ENCODE assay signal across 9 mouse cellular contexts in the genomic region with DNA sequence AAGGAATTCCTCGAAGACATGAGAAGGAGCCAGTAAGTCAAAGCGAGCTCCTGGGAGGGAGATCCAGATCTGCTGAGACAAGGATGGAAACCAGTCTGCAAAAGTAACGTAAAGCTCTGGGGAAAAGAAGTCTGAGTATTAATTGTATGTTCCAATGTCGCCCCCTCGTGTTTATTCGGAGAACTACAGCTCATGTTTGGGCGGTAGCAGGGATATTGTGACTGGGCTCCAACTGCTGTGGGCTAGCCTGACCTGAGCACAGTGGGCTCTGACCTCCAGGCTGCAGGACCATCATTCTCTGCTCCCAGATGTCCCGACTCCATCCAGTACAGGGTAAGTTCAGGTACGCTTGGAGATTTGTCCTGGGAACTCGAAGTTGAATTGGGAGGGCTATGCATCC. TPM values are rescaled to one million over a fixed set of nuclear protein-coding genes. Genes with fewer than 3 reads are reported as not detected.
DNase-seq lines count a peak whose midpoint lies in the region; ATAC-seq and TF ChIP-seq lines count a peak whose summit lies in the region.
"Had no signal": no experiment of that assay in that cellular context is flagged by ENCODE, and none has a peak within 500 bp of the region (broad histone marks: within the 10 kb centered on the region; RNA-seq: fewer than 3 reads in every experiment).

No protein-coding gene starts in this region.

- no peaks in the 10 kb centered on the region for H3K27me3 ChIP-seq in limb, embryonic 10.5 days (ENCODE audit: low read depth, poor library complexity, severe bottlenecking)
- H3K27me3 ChIP-seq in midbrain, postnatal 0 days (ENCODE audit: insufficient read depth, low read length), result no peaks in the 10 kb centered on the region
- H3K27me3 ChIP-seq in stomach, embryonic 16.5 days (ENCODE audit: control insufficient read depth, insufficient read depth, low read length), result no peaks in the 10 kb centered on the region
- H3K27me3 ChIP-seq: embryonic facial prominence, embryonic 15.5 days had no signal

- no peaks in the 10 kb centered on the region for H3K4me1 ChIP-seq in limb, embryonic 10.5 days
- no peaks in the 10 kb centered on the region for H3K4me1 ChIP-seq in midbrain, postnatal 0 days (ENCODE audit: insufficient read depth, low read length)
- H3K4me1 ChIP-seq in stomach, embryonic 16.5 days (ENCODE audit: control insufficient read depth, insufficient read depth, low read length), result no peaks in the 10 kb centered on the region
- H3K4me1 ChIP-seq: embryonic facial prominence, embryonic 15.5 days had no signal

- H3K36me3 ChIP-seq in limb, embryonic 10.5 days, result no peaks in the 10 kb centered on the region
- H3K36me3 ChIP-seq in midbrain, postnatal 0 days (ENCODE audit: insufficient read depth, low read length), result no peaks in the 10 kb centered on the region
- H3K36me3 ChIP-seq in stomach, embryonic 16.5 days (ENCODE audit: control insufficient read depth, insufficient read depth, low read length), result no peaks in the 10 kb centered on the region
- H3K36me3 ChIP-seq: embryonic facial prominence, embryonic 15.5 days had no signal

- no peak overlapping the region for H3K9ac ChIP-seq in midbrain, postnatal 0 days (replicated peaks; ENCODE audit: low read length, poor library complexity, severe bottlenecking)
- H3K9ac ChIP-seq in stomach, embryonic 16.5 days (ENCODE audit: low read length), result no peak overlapping the region
- H3K9ac ChIP-seq: embryonic facial prominence, embryonic 15.5 days had no signal

- no peaks in the 10 kb centered on the region for H3K9me3 ChIP-seq in limb, embryonic 10.5 days (replicated peaks)
- no peaks in the 10 kb centered on the region for H3K9me3 ChIP-seq in midbrain, postnatal 0 days (ENCODE audit: low read length)
- no peaks in the 10 kb centered on the region for H3K9me3 ChIP-seq in stomach, embryonic 16.5 days (replicated peaks; ENCODE audit: control insufficient read depth, low read length)
- H3K9me3 ChIP-seq: embryonic facial prominence, embryonic 15.5 days had no signal

- ATAC-seq in midbrain, postnatal 0 days (ENCODE audit: low FRiP score), result no peak; the same call in 1 of the 2 replicates
- ATAC-seq in stomach, embryonic 16.5 days (ENCODE audit: insufficient read depth, low FRiP score), result 0 out of 2 replicates have a peak, but pooled peaks have one; percentile 13

- DNase-seq in ovary, postnatal 10 days (ENCODE audit: low spot score), result peak; percentile 48
- no peak for DNase-seq in ovary, adult 18-20 months (ENCODE audit: low spot score)
- DNase-seq in cerebellum, adult 8-10 months, result peak; percentile 73
- DNase-seq in gastrocnemius, adult 18-20 months (ENCODE audit: low spot score), result peak; percentile 69
- peak; percentile 67 to 86 for DNase-seq in kidney, adult 8-10 months
- DNase-seq in limb, embryonic 10.5 days (ENCODE audit: low spot score), result peak; percentile 83
- peak; percentile 82 for DNase-seq in midbrain, postnatal 0 days (ENCODE audit: low spot score)

- H3K4me3 ChIP-seq in limb, embryonic 10.5 days, result no peak overlapping the region
- no peak overlapping the region for H3K4me3 ChIP-seq in midbrain, postnatal 0 days (ENCODE audit: low read depth, low read length)
- no peak overlapping the region for H3K4me3 ChIP-seq in stomach, embryonic 16.5 days (replicated peaks; ENCODE audit: low read length)
- H3K4me3 ChIP-seq: embryonic facial prominence, embryonic 15.5 days had no signal

- H3K4me2 ChIP-seq in midbrain, postnatal 0 days (ENCODE audit: low read depth, low read length, poor library complexity, severe bottlenecking), result no peak overlapping the region
- H3K4me2 ChIP-seq in stomach, embryonic 16.5 days (ENCODE audit: low read depth, low read length), result no peak overlapping the region
- H3K4me2 ChIP-seq: embryonic facial prominence, embryonic 15.5 days had no signal

- WGBS in limb, embryonic 10.5 days, result 15% methylated on average over 10 of the region's 10 CpGs
- WGBS in midbrain, postnatal 0 days, result 13% methylated on average over 10 of the region's 10 CpGs
- 8% methylated on average over 10 of the region's 10 CpGs for WGBS in stomach, embryonic 16.5 days

- no peak overlapping the region for H3K27ac ChIP-seq in limb, embryonic 10.5 days
- H3K27ac ChIP-seq in midbrain, postnatal 0 days (ENCODE audit: low read depth, low read length), result no peak overlapping the region
- H3K27ac ChIP-seq in stomach, embryonic 16.5 days (ENCODE audit: low read length), result no peak overlapping the region
- H3K27ac ChIP-seq: embryonic facial prominence, embryonic 15.5 days had no signal

- TF ChIP-seq CTCF in midbrain, postnatal 0 days (IDR thresholded peaks at IDR 0.05), result peak; percentile 92

RNA-seq across cellular contexts. Expression of a gene that starts 16.0 kb away (rescaled TPM):
- total RNA-seq in gastrocnemius, adult 18-20 months (2021), result not detected
- polyA plus RNA-seq in limb, embryonic 10.5 days (2016; fragmentation: Nextera tagmentation; extraction: Ambion mirVana), result not detected in 2 replicates
- total RNA-seq in midbrain, postnatal 0 days (2014; rRNA removed), result not detected in 2 replicates
- not detected in 2 replicates for polyA plus RNA-seq in midbrain, postnatal 0 days (2015; fragmentation: Nextera tagmentation; extraction: Ambion mirVana)
- polyA plus RNA-seq in stomach, embryonic 16.5 days (2015; fragmentation: Nextera tagmentation; extraction: Ambion mirVana), result 2.9 and 4.2 TPM in 2 replicates
- polyA plus RNA-seq: embryonic facial prominence, embryonic 15.5 days had no signal

RNA-seq across cellular contexts. Expression of a gene that starts 19.6 kb away (rescaled TPM):
- total RNA-seq in gastrocnemius, adult 18-20 months (2021), result 10 to 100 TPM; 38.7 to 43.2 TPM
- polyA plus RNA-seq in limb, embryonic 10.5 days (2016; fragmentation: Nextera tagmentation; extraction: Ambion mirVana), result 34.1 and 35.2 TPM in 2 replicates
- 54.3 and 58.1 TPM in 2 replicates for total RNA-seq in midbrain, postnatal 0 days (2014; rRNA removed)
- 47.5 and 50.6 TPM in 2 replicates for polyA plus RNA-seq in midbrain, postnatal 0 days (2015; fragmentation: Nextera tagmentation; extraction: Ambion mirVana)
- polyA plus RNA-seq in stomach, embryonic 16.5 days (2015; fragmentation: Nextera tagmentation; extraction: Ambion mirVana), result 36.4 and 36.8 TPM in 2 replicates

RNA-seq across cellular contexts. Expression of a gene that starts 26.8 kb away (rescaled TPM):
- 1 to 10 TPM; 1.1 to 1.3 TPM for total RNA-seq in gastrocnemius, adult 18-20 months (2021)
- 1.4 and 1.9 TPM in 2 replicates for polyA plus RNA-seq in limb, embryonic 10.5 days (2016; fragmentation: Nextera tagmentation; extraction: Ambion mirVana)
- total RNA-seq in midbrain, postnatal 0 days (2014; rRNA removed), result 0.80 and 1.4 TPM in 2 replicates
- polyA plus RNA-seq in midbrain, postnatal 0 days (2015; fragmentation: Nextera tagmentation; extraction: Ambion mirVana), result 0.62 and 0.97 TPM in 2 replicates
- polyA plus RNA-seq in stomach, embryonic 16.5 days (2015; fragmentation: Nextera tagmentation; extraction: Ambion mirVana), result 12.2 and 13.6 TPM in 2 replicates

RNA-seq across cellular contexts. Expression of a gene that starts 59.1 kb away (rescaled TPM):
- total RNA-seq in gastrocnemius, adult 18-20 months (2021), result 100 to 1,000 TPM; 134 to 137 TPM
- polyA plus RNA-seq in limb, embryonic 10.5 days (2016; fragmentation: Nextera tagmentation; extraction: Ambion mirVana), result 63.0 and 66.4 TPM in 2 replicates
- total RNA-seq in midbrain, postnatal 0 days (2014; rRNA removed), result 64.9 and 78.2 TPM in 2 replicates
- polyA plus RNA-seq in midbrain, postnatal 0 days (2015; fragmentation: Nextera tagmentation; extraction: Ambion mirVana), result 40.7 and 50.9 TPM in 2 replicates
- 54.1 and 54.4 TPM in 2 replicates for polyA plus RNA-seq in stomach, embryonic 16.5 days (2015; fragmentation: Nextera tagmentation; extraction: Ambion mirVana)

RNA-seq across cellular contexts. Expression of a gene that starts 59.3 kb away (rescaled TPM):
- 10 to 100 TPM; 19.9 to 21.3 TPM for total RNA-seq in gastrocnemius, adult 18-20 months (2021)
- polyA plus RNA-seq in limb, embryonic 10.5 days (2016; fragmentation: Nextera tagmentation; extraction: Ambion mirVana), result 88.3 and 109 TPM in 2 replicates
- 19.7 and 29.4 TPM in 2 replicates for total RNA-seq in midbrain, postnatal 0 days (2014; rRNA removed)
- polyA plus RNA-seq in midbrain, postnatal 0 days (2015; fragmentation: Nextera tagmentation; extraction: Ambion mirVana), result 27.3 and 29.5 TPM in 2 replicates
- 70.0 and 73.0 TPM in 2 replicates for polyA plus RNA-seq in stomach, embryonic 16.5 days (2015; fragmentation: Nextera tagmentation; extraction: Ambion mirVana)
